Mouse (Mus musculus) C2C12 (cell line): ENCODE data around the gene Rassf8.
A peak's percentile ranks its signal among the peaks of the same experiment; 100 is the strongest.

Source experiments
- CTCF ChIP-seq: IDR thresholded peaks from one replicate; pipeline ENCODE4 v1.5.1; 2011; ENCODE audit not compliant: control insufficient read depth, insufficient read depth, insufficient read length
- MAX ChIP-seq: IDR thresholded peaks from one replicate; pipeline ENCODE4 v1.6.1; 2011; ENCODE audit warnings: mild to moderate bottlenecking, control low read depth
- MYOG ChIP-seq: IDR thresholded peaks from one replicate; pipeline ENCODE4 v1.6.1; 2011; ENCODE audit not compliant: control insufficient read depth, insufficient read length; ENCODE audit errors: extremely low read depth
- USF1 ChIP-seq: IDR thresholded peaks from one replicate; pipeline ENCODE4 v1.6.1; 2011; ENCODE audit warnings: low read depth, mild to moderate bottlenecking, control low read depth, moderate library complexity

DNA sequence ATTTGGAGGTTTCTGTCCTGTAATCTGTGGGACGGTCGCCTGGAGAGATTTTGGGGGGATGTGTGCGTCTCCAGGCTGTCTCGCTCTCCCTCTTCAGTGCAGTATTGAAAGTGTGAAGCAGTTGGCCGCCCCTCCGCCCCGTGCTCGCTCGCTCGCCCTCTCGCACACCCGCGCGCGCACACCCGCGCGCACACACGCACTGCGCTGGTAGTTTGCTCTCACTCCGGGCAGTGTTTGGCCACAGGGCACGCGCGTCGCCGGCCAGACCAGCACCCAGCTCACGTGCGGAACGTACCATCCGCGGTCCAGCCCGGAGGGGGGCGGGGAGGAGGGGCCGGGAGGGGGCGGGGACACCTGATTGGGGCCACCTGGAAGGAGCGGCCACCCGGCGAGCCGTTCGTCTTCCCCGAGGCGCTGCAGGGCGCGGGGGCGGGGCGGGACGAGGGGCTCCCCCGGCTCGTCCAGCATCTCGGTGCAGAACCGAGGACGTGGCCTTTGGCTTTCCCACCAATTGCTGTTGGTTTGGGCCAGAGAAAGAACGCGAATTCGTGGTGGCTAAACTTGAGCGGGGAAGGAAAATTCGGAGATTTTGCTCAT is 118.8 kb downstream of the Rassf8 start, which contains the start of gene Bhlhe41:
- TF ChIP-seq MAX: peak; percentile 87
- TF ChIP-seq CTCF: no peak
- no peak for TF ChIP-seq USF1
- no peak for TF ChIP-seq MYOG
